Mouse (Mus musculus) kidney, adult 2 months (tissue): ENCODE data around the gene Gulp1.

Source experiments
- CTCF ChIP-seq: fragments of 200-500 bp; conservative IDR thresholded peaks from 2 replicates; pipeline ENCODE4 v1.5.1; 2011; ENCODE audit warnings: low read depth, mild to moderate bottlenecking, control low read depth, low read length, moderate library complexity, mixed read lengths; ENCODE audit not compliant: insufficient read depth, insufficient read length
- POLR2A ChIP-seq: fragments of 200-500 bp; IDR thresholded peaks from one replicate; pipeline ENCODE4 v1.6.1; 2011; ENCODE audit warnings: low read depth, low read length, control low read depth

DNA sequence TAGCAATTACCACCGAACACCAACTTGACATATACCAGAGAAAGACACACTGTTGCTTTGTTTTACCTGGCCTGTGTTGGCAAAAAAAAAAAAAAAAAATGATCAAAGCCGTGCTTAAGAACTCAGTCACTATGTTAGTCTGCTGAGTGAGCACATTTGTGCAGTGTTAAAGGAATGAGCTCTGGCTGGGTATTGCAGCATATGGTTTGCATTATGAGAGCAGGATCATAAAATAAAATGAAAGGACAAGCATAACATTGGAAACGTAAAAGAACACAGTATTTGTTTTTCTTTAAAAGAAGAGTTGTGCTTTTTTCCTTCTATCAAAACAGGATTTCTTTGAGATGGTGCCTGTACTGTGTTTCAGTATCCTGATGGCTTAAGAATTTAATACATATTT is 128.1 kb downstream of the Gulp1 start:
- TF ChIP-seq POLR2A (no peak), CTCF (no peak)
